In genomic region chr12:69524337-69525035, GRCm38 (mm10) we compare ENCODE assay signal across 15 mouse cellular contexts. TPM values are rescaled to one million over a fixed set of nuclear protein-coding genes. Genes with fewer than 3 reads are reported as not detected.
DNase-seq lines count a peak whose midpoint lies in the region; ATAC-seq and TF ChIP-seq lines count a peak whose summit lies in the region.
"Had no signal": no experiment of that assay in that cellular context is flagged by ENCODE, and none has a peak within 500 bp of the region (broad histone marks: within the 10 kb centered on the region; RNA-seq: fewer than 3 reads in every experiment).

No protein-coding gene starts in this region.

- DNase-seq in embryo, embryonic 10 days (ENCODE audit: low spot score) = peak; percentile 48
- DNase-seq in embryo, embryonic 9.5 days (ENCODE audit: extremely low spot score) = no peak
- peak; percentile 34 for DNase-seq in liver, adult 2 months (ENCODE audit: extremely low read depth, low read depth, low spot score)
- peak; percentile 50 to 66 for DNase-seq in cerebellum, adult 2 months
- DNase-seq in forelimb bud, embryonic 11.5 days (ENCODE audit: low read depth, low spot score) = peak; percentile 43
- no peak for DNase-seq in urinary bladder, adult 2 months (ENCODE audit: low spot score)
- DNase-seq in spleen, adult 18-20 months = no peak
- DNase-seq: liver, embryonic 13.5 days; thymus, postnatal 25 days had no signal

- H3K4me1 ChIP-seq in liver, adult 2 months (ENCODE audit: control insufficient read depth, insufficient read depth, low read length) = peaks cover 1% of the 10 kb centered on the region; the same call in 1 of the 2 replicates
- H3K4me1 ChIP-seq in liver, embryonic 12.5 days = 0 out of 2 replicates have a peak, but pooled peaks cover 5% of the 10 kb centered on the region
- H3K4me1 ChIP-seq in cerebellum, adult 2 months (ENCODE audit: control insufficient read depth, insufficient read depth, low read length) = no peaks in the 10 kb centered on the region; the same call in 1 of the 2 replicates
- H3K4me1 ChIP-seq: forebrain, embryonic 15.5 days had no signal

- H3K79me2 ChIP-seq in liver, adult 2 months (ENCODE audit: control insufficient read depth, insufficient read depth, low read length) = no peaks in the 10 kb centered on the region

- 52% methylated on average over 12 of the region's 12 CpGs for WGBS in liver, adult 2 months
- WGBS in liver, embryonic 12.5 days (ENCODE audit: insufficient replicate concordance) = 66% methylated on average over 12 of the region's 12 CpGs
- 36% methylated on average over 12 of the region's 12 CpGs for WGBS in cerebellum, adult 2 months

- no peak for ATAC-seq in liver, embryonic 12.5 days
- ATAC-seq: forebrain, embryonic 15.5 days had no signal

- H3K9ac ChIP-seq in liver, adult 2 months (ENCODE audit: low read depth, low read length) = no peak overlapping the region
- no peak overlapping the region for H3K9ac ChIP-seq in liver, embryonic 12.5 days
- H3K9ac ChIP-seq: embryonic facial prominence, embryonic 12.5 days; forebrain, embryonic 15.5 days; hindbrain, embryonic 14.5 days; liver, embryonic 13.5 days had no signal

- no peaks in the 10 kb centered on the region for H3K27me3 ChIP-seq in liver, adult 2 months (ENCODE audit: control insufficient read depth, insufficient read depth, low read length)
- H3K27me3 ChIP-seq in liver, embryonic 12.5 days (replicated peaks) = no peaks in the 10 kb centered on the region
- H3K27me3 ChIP-seq in cerebellum, adult 2 months (ENCODE audit: control insufficient read depth, insufficient read depth, low read length) = no peaks in the 10 kb centered on the region
- H3K27me3 ChIP-seq: embryonic facial prominence, embryonic 12.5 days; forebrain, embryonic 15.5 days; liver, embryonic 13.5 days had no signal

- H3K36me3 ChIP-seq in liver, adult 2 months (ENCODE audit: control insufficient read depth, insufficient read depth, low read length) = no peaks in the 10 kb centered on the region
- no peaks in the 10 kb centered on the region for H3K36me3 ChIP-seq in liver, embryonic 12.5 days
- H3K36me3 ChIP-seq: embryonic facial prominence, embryonic 12.5 days; forebrain, embryonic 15.5 days; liver, embryonic 13.5 days had no signal

- no peak for TF ChIP-seq POLR2A in liver, adult 2 months (IDR thresholded peaks at IDR 0.05; ENCODE audit: extremely low read depth, insufficient read depth, low read length)
- TF ChIP-seq POLR2A in cerebellum, adult 2 months (IDR thresholded peaks at IDR 0.05; ENCODE audit: borderline replicate concordance, insufficient read depth, low read length) = no peak

- H3K4me2 ChIP-seq in liver, embryonic 12.5 days = no peak overlapping the region
- H3K4me2 ChIP-seq: embryonic facial prominence, embryonic 12.5 days; forebrain, embryonic 15.5 days; hindbrain, embryonic 14.5 days; liver, embryonic 13.5 days had no signal

- H3K9me3 ChIP-seq in liver, embryonic 12.5 days (replicated peaks) = no peaks in the 10 kb centered on the region
- H3K9me3 ChIP-seq: embryonic facial prominence, embryonic 12.5 days; forebrain, embryonic 15.5 days; liver, embryonic 13.5 days had no signal

- H3K27ac ChIP-seq in liver, adult 2 months (replicated peaks; ENCODE audit: insufficient read depth, low read depth, low read length) = no peak overlapping the region
- H3K27ac ChIP-seq in liver, embryonic 12.5 days = no peak overlapping the region
- H3K27ac ChIP-seq in cerebellum, adult 2 months (ENCODE audit: insufficient read depth, low read length) = no peak overlapping the region
- H3K27ac ChIP-seq: embryonic facial prominence, embryonic 12.5 days; forebrain, embryonic 15.5 days; hindbrain, embryonic 14.5 days; left cerebral cortex, adult 2 months; liver, embryonic 13.5 days had no signal

- TF ChIP-seq CTCF in liver, adult 2 months (IDR thresholded peaks at IDR 0.05; ENCODE audit: low read depth, low read length) = no peak
- no peak for TF ChIP-seq CTCF in cerebellum, adult 2 months (IDR thresholded peaks at IDR 0.05; ENCODE audit: borderline replicate concordance, insufficient read depth, low read depth, low read length)

- no peak overlapping the region for H3K4me3 ChIP-seq in liver, adult 2 months (ENCODE audit: insufficient read depth, low read depth, low read length)
- no peak overlapping the region for H3K4me3 ChIP-seq in liver, embryonic 12.5 days
- H3K4me3 ChIP-seq in cerebellum, adult 2 months (replicated peaks; ENCODE audit: insufficient read depth, low read depth, low read length) = no peak overlapping the region
- H3K4me3 ChIP-seq: embryonic facial prominence, embryonic 12.5 days; forebrain, embryonic 15.5 days; left cerebral cortex, adult 2 months; liver, embryonic 13.5 days; megakaryocyte, embryonic 14.5 days had no signal

RNA-seq across cellular contexts. Expression of gene Vcpkmt, which starts 58.3 kb away (rescaled TPM):
- total RNA-seq in liver, adult 2 months (2014; rRNA removed) = 2.2 and 3.0 TPM in 2 replicates
- 2.6 and 2.9 TPM in 2 replicates for polyA plus RNA-seq in liver, adult 2 months (2012; rRNA removed)
- polyA plus RNA-seq in liver, embryonic 12.5 days (2016; fragmentation: Nextera tagmentation; extraction: Ambion mirVana) = 20.3 and 21.2 TPM in 2 replicates
- polyA plus RNA-seq in cerebellum, adult 2 months (2012; rRNA removed) = 29.4 and 30.0 TPM in 2 replicates
- 9.4 and 9.8 TPM in 2 replicates for polyA plus RNA-seq in urinary bladder, adult 2 months (2012; rRNA removed)

Comparison
In these comparisons a context has a peak if more than half of its experiments do, and no peak if none do; other contexts are left out.
1. DNase-seq: peak in embryo, embryonic 10 days (single experiment), liver, adult 2 months (single experiment), cerebellum, adult 2 months (2 of 2) and forelimb bud, embryonic 11.5 days (single experiment); none in embryo, embryonic 9.5 days (single experiment), urinary bladder, adult 2 months (single experiment) and spleen, adult 18-20 months (0 of 2).